Mouse (Mus musculus) hindbrain, embryonic 16.5 days (tissue): ENCODE data around the gene Nfkb1. TPM values are rescaled to one million over a fixed set of nuclear protein-coding genes. Genes with fewer than 3 reads are reported as not detected.

Source experiments
- polyA plus RNA-seq: library from polyadenylated mRNA; unstranded; fragments of >200 nt; fragmentation: Nextera tagmentation; extraction: Ambion mirVana; gene quantifications from 2 replicates; pipeline ENCODE4 v1.2.1, GENCODE M21; 2015

Gene Nfkb1
- polyA plus RNA-seq, 1 experiment from 2014 or later = 7.5 TPM

Other genes with a start within 250 kb of the Nfkb1 start
- 9.0 and 9.5 TPM in 2 replicates for gene Manba, start 205.9 kb downstream of the Nfkb1 start, polyA plus RNA-seq
- 11.2 and 12.2 TPM in 2 replicates for gene Slc39a8, start 133.7 kb upstream of the Nfkb1 start, polyA plus RNA-seq